Mouse (Mus musculus) brain, embryonic 14.5 days (tissue): Measurements from ENCODE around the gene Fbln2.

ENCODE experiments used
- CTCF ChIP-seq: fragments of 200-500 bp; IDR thresholded peaks from 2 replicates; pipeline ENCODE4 v1.5.1; 2012; ENCODE audit warnings: inconsistent platforms, mild to moderate bottlenecking, moderate library complexity, borderline replicate concordance; ENCODE audit not compliant: insufficient read depth, insufficient read length; ENCODE audit errors: extremely low read depth
- POLR2A ChIP-seq: fragments of 200-500 bp; IDR thresholded peaks from 2 replicates; pipeline ENCODE4 v1.6.1; 2012; ENCODE audit warnings: mild to moderate bottlenecking, inconsistent platforms, borderline replicate concordance; ENCODE audit not compliant: poor library complexity, insufficient read depth, insufficient read length, severe bottlenecking; ENCODE audit errors: extremely low read depth

DNA sequence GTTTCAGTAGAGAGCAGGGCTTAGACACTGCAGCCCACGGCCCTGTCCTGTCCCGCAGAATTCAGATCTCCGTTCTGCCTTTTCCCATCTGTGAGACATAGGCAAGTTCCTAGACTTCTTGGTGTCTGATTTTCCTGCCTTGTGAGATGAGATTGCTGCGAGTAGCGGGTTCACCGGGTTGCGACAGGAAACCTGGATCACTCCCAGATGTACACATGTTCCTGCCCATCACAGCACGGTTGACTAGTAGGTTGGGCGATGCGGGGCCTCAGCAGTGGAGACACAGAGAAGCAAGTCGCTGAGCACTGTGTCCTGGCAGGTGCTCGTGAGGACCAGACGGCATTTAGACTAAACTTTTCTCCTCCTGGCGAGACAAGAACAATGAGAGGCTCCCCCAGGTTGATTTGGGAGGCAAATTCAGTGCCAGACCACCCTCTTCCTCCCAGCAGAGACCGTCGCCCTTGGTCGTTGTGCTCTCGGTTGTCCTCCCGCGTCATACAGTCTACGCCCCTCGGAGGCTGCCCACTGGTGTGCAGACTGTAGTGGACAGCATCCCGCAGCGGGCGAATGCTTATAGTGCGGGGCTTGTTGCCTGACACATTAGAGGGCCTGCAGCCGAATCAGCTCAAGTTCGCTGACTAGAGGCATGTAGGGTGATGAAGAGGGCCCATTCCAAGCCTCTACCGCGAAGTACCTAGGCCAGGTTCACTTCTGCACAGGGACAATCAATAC, 73.7 kb downstream of the Fbln2 start:
- TF ChIP-seq CTCF, result no peak
- TF ChIP-seq POLR2A, result no peak
